Mouse (Mus musculus) heart, postnatal 14 days (tissue): ENCODE data around the gene Dpy19l1. TPM values are rescaled to one million over a fixed set of nuclear protein-coding genes. Genes with fewer than 3 reads are reported as not detected.

Source experiments
- DNase-seq, 2 experiments: peaks; one replicate each; pipeline ENCODE4 v3.0.0; 2021 to 2022
- intact Hi-C: fragments of 180-260 bp; cut with DNase I; formaldehyde crosslinking; loops from one replicate; pipeline ENCODE4 v1.15.1; 2025
- long read RNA-seq, 2 experiments: library from polyadenylated mRNA; stranded (forward); transcript quantifications; one replicate each; pipeline ENCODE4 v2.0.0; 2021
- total RNA-seq, 2 experiments: library from RNA; stranded (reverse); gene quantifications; 2 replicates each; pipeline ENCODE4 v1.2.3; 2021

Dpy19l1 gene
- total RNA-seq: 10 to 100 TPM; 11.6 to 12.9 TPM
- long read RNA-seq, experiment 1, full-length matches to known transcripts: 13 of 16 reads
- long read RNA-seq, experiment 1, partial matches to known transcripts: 1 of 16 reads
- long read RNA-seq, experiment 1, other reads (novel, unspliced or antisense): 2 of 16 reads
- long read RNA-seq, experiment 2, full-length matches to known transcripts: 14 of 17 reads
- long read RNA-seq, experiment 2, partial matches to known transcripts: 0 of 17 reads
- long read RNA-seq, experiment 2, other reads (novel, unspliced or antisense): 3 of 17 reads

- intact Hi-C loops: no loop called here
- peak; percentile 97 to 98 for DNase-seq
These were observed at the start of gene Dpy19l1 for GRCm38 (mm10) chr9:24503067-24503857. Dpy19l1 (minus strand) TSS chr9:24503140.

- DNase-seq: no peak
- intact Hi-C loops: loop anchor here (5.0 kb wide), 1 partner anchor 504 kb away; no protein-coding TSS in a partner anchor
These were observed 35.2 kb upstream of the Dpy19l1 start for GRCm38 (mm10) chr9:24538159-24538558.

GRCm38 (mm10) chr9:24516575-24517139, 13.7 kb upstream of the Dpy19l1 start:
- peak; percentile 53 to 75 for DNase-seq
- intact Hi-C loops: loop anchor here (2.0 to 10.0 kb wide), 3 partner anchors 398 to 1054 kb away; no protein-coding TSS in a partner anchor

- intact Hi-C loops: loop anchor here (10.0 kb wide), 1 partner anchor 929 kb away; no protein-coding TSS in a partner anchor
These were observed 11.1 kb upstream of the Dpy19l1 start for GRCm38 (mm10) chr9:24514078-24514469.

GRCm38 (mm10) chr9:24513290-24514077, 10.5 kb upstream of the Dpy19l1 start:
- intact Hi-C loops: loop anchor here (10.0 kb wide), 1 partner anchor 929 kb away; no protein-coding TSS in a partner anchor

More at GRCm38 (mm10) chr9:24514078-24514469, 11.1 kb upstream of the Dpy19l1 start:
- DNase-seq: no peak

GRCm38 (mm10) chr9:24512121-24512539, 9.2 kb upstream of the Dpy19l1 start:
- no peak for DNase-seq
- intact Hi-C loops: loop anchor here (10.0 kb wide), 1 partner anchor 927 kb away; no protein-coding TSS in a partner anchor

More at GRCm38 (mm10) chr9:24513290-24514077, 10.5 kb upstream of the Dpy19l1 start:
- no peak for DNase-seq

GRCm38 (mm10) chr9:24511371-24512120, 8.6 kb upstream of the Dpy19l1 start:
- no peak for DNase-seq

GRCm38 (mm10) chr9:24508880-24509279, 5.9 kb upstream of the Dpy19l1 start:
- DNase-seq: no peak
- intact Hi-C loops: no loop called here

More at GRCm38 (mm10) chr9:24511371-24512120, 8.6 kb upstream of the Dpy19l1 start:
- intact Hi-C loops: loop anchor here (10.0 kb wide), 1 partner anchor 927 kb away; no protein-coding TSS in a partner anchor

GRCm38 (mm10) chr9:24506510-24506909, 3.6 kb upstream of the Dpy19l1 start:
- DNase-seq: no peak
- intact Hi-C loops: no loop called here

GRCm38 (mm10) chr9:24505017-24505763, 2.2 kb upstream of the Dpy19l1 start:
- DNase-seq: no peak
- intact Hi-C loops: no loop called here

- no peak for DNase-seq
- intact Hi-C loops: no loop called here
These were observed 1.4 kb upstream of the Dpy19l1 start for GRCm38 (mm10) chr9:24504381-24504780.

- intact Hi-C loops: no loop called here
- DNase-seq: no peak
These were observed 899 bp upstream of the Dpy19l1 start for GRCm38 (mm10) chr9:24503858-24504219.

- intact Hi-C loops: no loop called here
- DNase-seq: peak in 1 of 2 experiments; percentile 66
These were observed 352 bp downstream of the Dpy19l1 start for GRCm38 (mm10) chr9:24502571-24503004.

GRCm38 (mm10) chr9:24501618-24502017, 1.3 kb downstream of the Dpy19l1 start:
- no peak for DNase-seq
- intact Hi-C loops: no loop called here

GRCm38 (mm10) chr9:24496226-24496625, 6.7 kb downstream of the Dpy19l1 start:
- DNase-seq: no peak
- intact Hi-C loops: no loop called here

- intact Hi-C loops: no loop called here
These were observed 12.4 kb downstream of the Dpy19l1 start for GRCm38 (mm10) chr9:24490516-24490915.

GRCm38 (mm10) chr9:24488425-24489104, 14.4 kb downstream of the Dpy19l1 start:
- no peak for DNase-seq
- intact Hi-C loops: no loop called here

More at GRCm38 (mm10) chr9:24490516-24490915, 12.4 kb downstream of the Dpy19l1 start:
- no peak for DNase-seq

GRCm38 (mm10) chr9:24482375-24482774, 20.6 kb downstream of the Dpy19l1 start:
- no peak for DNase-seq
- intact Hi-C loops: no loop called here
